Mouse (Mus musculus): ENCODE measurements at regions not wholly inside any gene's neighbourhood (a gene's known extent, or its start where the extent isn't known, plus 50 kb on each side); places are given as distances from the start of the nearest gene placed in this dataset.

DNA sequence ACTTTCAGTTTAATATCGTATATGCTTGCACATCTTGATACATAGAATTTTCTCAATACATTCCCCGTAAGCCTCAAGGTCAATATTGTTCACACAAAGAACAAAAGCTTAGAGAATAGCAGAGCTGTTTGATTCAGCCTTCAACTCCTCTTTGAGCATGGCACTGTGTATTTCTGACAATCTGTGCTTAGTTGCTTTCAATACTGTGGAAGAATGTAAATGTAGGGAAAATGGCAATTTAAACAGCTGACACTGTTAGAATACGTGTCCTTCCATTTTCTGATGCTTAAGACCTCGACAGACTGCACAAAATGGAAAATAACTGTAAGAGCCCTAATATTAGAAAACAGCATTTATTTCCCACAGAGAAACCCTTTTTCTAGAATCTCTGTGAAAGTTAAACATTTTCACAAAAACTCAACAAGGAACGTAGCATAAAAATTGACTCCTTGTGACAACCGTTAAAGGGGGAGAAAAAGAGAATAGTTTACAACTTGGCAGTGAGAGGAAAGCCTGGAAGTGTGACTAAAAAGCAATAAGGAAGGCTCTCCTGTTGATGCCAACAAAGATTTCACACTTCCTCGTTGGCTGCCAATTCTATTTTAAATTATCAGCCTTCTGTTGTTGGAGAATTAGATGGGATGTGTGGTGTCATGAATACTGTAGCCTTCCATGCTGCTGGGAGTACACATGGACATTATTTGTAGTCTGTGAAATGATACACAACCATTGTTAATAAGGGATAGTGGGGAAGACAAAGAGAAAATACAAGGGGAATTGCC lies 297.9 kb downstream of the AI429214 start:
- WGBS: 58% methylated on average over 7 of the region's 7 CpGs
- Histone ChIP-seq H3K9ac (no peak overlapping the region), H3K27me3 (no peaks in the 10 kb centered on the region), H3K4me2 (no peak overlapping the region), H3K27ac (replicated peaks) (no peak overlapping the region), H3K4me1 (replicated peaks) (no peaks in the 10 kb centered on the region), H3K4me3 (no peak overlapping the region), H3K36me3 (no peaks in the 10 kb centered on the region), H3K9me3 (no peaks in the 10 kb centered on the region)
- peak; percentile 68 for ATAC-seq (ENCODE audit: low FRiP score, low read depth)
